Mouse (Mus musculus): ENCODE data around the gene Sema4c.

GRCm38 (mm10) chr1:36583408-36584116, 25.4 kb upstream of the Sema4c start:
- TF ChIP-seq CTCF (IDR thresholded peaks at IDR 0.05; ENCODE audit: low read depth, low read length) (no peak), POLR2AphosphoS5 (IDR thresholded peaks at IDR 0.05; ENCODE audit: insufficient replicate concordance, low read depth, low read length) (no peak)

All from G1E (cell line).